Mouse (Mus musculus) G1E (cell line): ENCODE measurements around the gene Masp1.

Experiments used
- CTCF ChIP-seq: IDR thresholded peaks from 2 replicates; pipeline ENCODE4 v1.5.1; 2012; ENCODE audit warnings: low read depth, low read length, inconsistent platforms, mixed read lengths
- GATA1 ChIP-seq: IDR thresholded peaks from 2 replicates; pipeline ENCODE4 v1.6.1; 2012; ENCODE audit warnings: borderline replicate concordance, low read length, inconsistent platforms, mixed read lengths
- POLR2AphosphoS5 ChIP-seq: IDR thresholded peaks from 2 replicates; pipeline ENCODE4 v1.6.1; 2012; ENCODE audit warnings: low read depth, low read length, inconsistent platforms; ENCODE audit not compliant: insufficient replicate concordance

GRCm38 (mm10) chr16:23520235-23520871 lies at the start of gene Masp1, which contains the start of gene Rtp4:
- TF ChIP-seq GATA1 (no peak), CTCF (no peak), POLR2AphosphoS5 (no peak)
